ENCODE assay signal across 9 mouse cellular contexts in the genomic region with DNA sequence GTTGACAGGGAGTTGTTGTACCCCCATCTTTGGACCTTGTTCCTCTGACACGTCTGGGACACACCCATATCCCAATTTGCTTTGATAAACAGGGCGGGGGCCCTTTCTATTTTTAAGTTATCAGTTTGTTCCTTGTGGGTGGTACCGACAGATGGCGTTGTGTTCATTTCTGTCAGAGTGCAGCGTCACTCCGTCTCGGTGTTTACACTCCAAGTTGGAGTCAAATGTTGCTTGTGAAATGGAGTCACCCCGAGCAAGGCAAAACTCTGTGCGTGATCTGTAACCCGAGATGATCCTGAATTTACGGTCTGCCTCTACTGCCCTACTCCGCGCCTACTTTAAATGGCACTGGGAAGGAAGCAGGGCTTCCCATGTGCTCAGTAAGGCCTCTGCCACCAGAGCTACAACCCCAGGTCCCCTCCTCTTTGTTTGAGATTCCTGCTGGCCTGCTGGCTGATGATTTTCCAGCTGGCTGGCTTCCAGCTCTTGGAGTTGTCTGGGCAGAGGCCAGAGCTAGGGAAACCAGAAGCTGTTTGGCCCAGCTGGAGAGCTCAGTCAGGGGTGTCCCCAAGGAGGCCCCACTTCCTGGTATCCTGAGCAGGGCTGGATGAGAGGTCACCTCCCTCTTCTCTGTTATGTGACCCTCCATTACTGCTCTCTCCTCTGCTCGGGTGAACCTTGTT. TPM values are rescaled to one million over a fixed set of nuclear protein-coding genes. Genes with fewer than 3 reads are reported as not detected.
DNase-seq lines count a peak whose midpoint lies in the region; ATAC-seq and TF ChIP-seq lines count a peak whose summit lies in the region.
"Had no signal": no experiment of that assay in that cellular context is flagged by ENCODE, and none has a peak within 500 bp of the region (broad histone marks: within the 10 kb centered on the region; RNA-seq: fewer than 3 reads in every experiment).

No protein-coding gene starts in this region.

- H3K27ac ChIP-seq in heart, embryonic 16.5 days (ENCODE audit: low read length), result peak overlapping the region; percentile 91
- peak overlapping the region; percentile 90 for H3K27ac ChIP-seq in lung, embryonic 16.5 days (ENCODE audit: low read length)

- H3K4me3 ChIP-seq in G1E (ENCODE audit: low read depth, low read length), result peak overlapping the region; percentile 61; the same call in 1 of the 2 replicates
- H3K4me3 ChIP-seq in heart, embryonic 16.5 days (ENCODE audit: low read length), result peak overlapping the region; percentile 21; the same call in 1 of the 2 replicates
- peak overlapping the region; percentile 15; the same call in 1 of the 2 replicates for H3K4me3 ChIP-seq in lung, embryonic 16.5 days (ENCODE audit: low read length)

- peaks cover 57% of the 10 kb centered on the region for H3K4me1 ChIP-seq in G1E (ENCODE audit: insufficient read depth, low read depth, low read length)
- H3K4me1 ChIP-seq in heart, embryonic 16.5 days (ENCODE audit: control insufficient read depth, insufficient read depth, low read length), result peaks cover 13% of the 10 kb centered on the region
- H3K4me1 ChIP-seq in lung, embryonic 16.5 days (replicated peaks; ENCODE audit: control insufficient read depth, insufficient read depth, low read length), result peaks cover 16% of the 10 kb centered on the region

- no peaks in the 10 kb centered on the region for H3K36me3 ChIP-seq in G1E (replicated peaks)
- no peaks in the 10 kb centered on the region for H3K36me3 ChIP-seq in heart, embryonic 16.5 days (ENCODE audit: control insufficient read depth, insufficient read depth)
- no peaks in the 10 kb centered on the region for H3K36me3 ChIP-seq in lung, embryonic 16.5 days (ENCODE audit: control insufficient read depth, insufficient read depth, low read length)

- H3K9ac ChIP-seq in heart, embryonic 16.5 days (ENCODE audit: low read length), result peak overlapping the region; percentile 37; the same call in 1 of the 2 replicates
- H3K9ac ChIP-seq in lung, embryonic 16.5 days (ENCODE audit: low read length), result peak overlapping the region; percentile 34

- peak; percentile 60 for DNase-seq in G1E (ENCODE audit: low spot score)
- DNase-seq in adrenal gland, postnatal 25 days, result peak; percentile 92
- peak; percentile 75 for DNase-seq in fibroblast of lung, adult 2 months (ENCODE audit: low read depth)
- peak; percentile 96 to 98 for DNase-seq in kidney, postnatal 25 days
- peak; percentile 89 for DNase-seq in ovary, postnatal 36 days (ENCODE audit: low spot score)
- DNase-seq in natural killer cell, adult 2 months (ENCODE audit: low spot score in 2 of 2), result no peak

- peak overlapping the region; percentile 51 for H3K4me2 ChIP-seq in heart, embryonic 16.5 days (ENCODE audit: low read depth, low read length)
- H3K4me2 ChIP-seq in lung, embryonic 16.5 days (ENCODE audit: low read depth, low read length), result peak overlapping the region; percentile 46

- H3K27me3 ChIP-seq in G1E (ENCODE audit: insufficient read depth, low read length), result peaks cover 5% of the 10 kb centered on the region; the same call in 1 of the 2 replicates
- no peaks in the 10 kb centered on the region for H3K27me3 ChIP-seq in heart, embryonic 16.5 days (ENCODE audit: control insufficient read depth, insufficient read depth, low read length)
- H3K27me3 ChIP-seq in lung, embryonic 16.5 days (ENCODE audit: control insufficient read depth, insufficient read depth, low read depth, low read length), result no peaks in the 10 kb centered on the region

- peak; percentile 26; the same call in 1 of the 2 replicates for TF ChIP-seq CTCF in G1E (IDR thresholded peaks at IDR 0.05; ENCODE audit: low read depth, low read length)

- H3K9me3 ChIP-seq in G1E (replicated peaks), result no peaks in the 10 kb centered on the region
- no peaks in the 10 kb centered on the region for H3K9me3 ChIP-seq in heart, embryonic 16.5 days (replicated peaks; ENCODE audit: control insufficient read depth, low read length)
- H3K9me3 ChIP-seq in lung, embryonic 16.5 days (ENCODE audit: control insufficient read depth, low read length), result no peaks in the 10 kb centered on the region

- WGBS in heart, embryonic 16.5 days, result 7% methylated on average over 14 of the region's 14 CpGs
- WGBS in lung, embryonic 16.5 days, result 1% methylated on average over 14 of the region's 14 CpGs

- ATAC-seq in G1E (ENCODE audit: extremely low read depth, insufficient number of reproducible peaks, low FRiP score, poor library complexity, severe bottlenecking), result peak; percentile 55
- peak; percentile 89 for ATAC-seq in heart, embryonic 16.5 days (replicated peaks; ENCODE audit: extremely low read depth, insufficient read depth, low FRiP score)
- ATAC-seq in lung, embryonic 16.5 days (ENCODE audit: low read depth), result peak; percentile 94

RNA-seq across cellular contexts. Expression of gene Pxt1, which starts 13.1 kb away (rescaled TPM):
- 0.73 TPM in 1 of 2 replicates, not detected in the other for total RNA-seq in G1E (2014; fragmentation: Nextera tagmentation)
- not detected in 2 replicates for total RNA-seq in G1E (2017)
- 0.23 and 0.29 TPM in 2 replicates for polyA plus RNA-seq in G1E (2012)
- not detected in 2 replicates for total RNA-seq in adrenal gland, postnatal 25 days (2021)
- 0.24 TPM in 1 of 2 replicates, not detected in the other for polyA plus RNA-seq in heart, embryonic 16.5 days (2015; fragmentation: Nextera tagmentation; extraction: Ambion mirVana)
- polyA plus RNA-seq in lung, embryonic 16.5 days (2015; fragmentation: Nextera tagmentation; extraction: Ambion mirVana), result 0.15 TPM in 1 of 2 replicates, not detected in the other
- total RNA-seq: left cerebral cortex, adult 18-20 months had no signal

RNA-seq across cellular contexts. Expression of gene 4930539E08Rik, which starts 15.4 kb away (rescaled TPM):
- total RNA-seq in G1E (2014; fragmentation: Nextera tagmentation) (not detected in 2 replicates), G1E (2017) (0.11 and 0.12 TPM in 2 replicates)
- not detected in 2 replicates for polyA plus RNA-seq in G1E (2012)
- not detected in 2 replicates for total RNA-seq in adrenal gland, postnatal 25 days (2021)
- polyA plus RNA-seq in heart, embryonic 16.5 days (2015; fragmentation: Nextera tagmentation; extraction: Ambion mirVana), result 0.40 and 0.43 TPM in 2 replicates
- 0.08 and 0.40 TPM in 2 replicates for polyA plus RNA-seq in lung, embryonic 16.5 days (2015; fragmentation: Nextera tagmentation; extraction: Ambion mirVana)

RNA-seq across cellular contexts. Expression of gene Kctd20, which starts 21.2 kb away (rescaled TPM):
- 47.3 and 66.3 TPM in 2 replicates for total RNA-seq in G1E (2014; fragmentation: Nextera tagmentation)
- 42.7 and 51.0 TPM in 2 replicates for total RNA-seq in G1E (2017)
- polyA plus RNA-seq in G1E (2012), result 91.6 and 123 TPM in 2 replicates
- 47.8 and 69.8 TPM in 2 replicates for total RNA-seq in adrenal gland, postnatal 25 days (2021)
- 56.8 and 59.2 TPM in 2 replicates for polyA plus RNA-seq in heart, embryonic 16.5 days (2015; fragmentation: Nextera tagmentation; extraction: Ambion mirVana)
- 76.4 and 83.2 TPM in 2 replicates for polyA plus RNA-seq in lung, embryonic 16.5 days (2015; fragmentation: Nextera tagmentation; extraction: Ambion mirVana)

Comparison
In these comparisons a context has a peak if more than half of its experiments do, and no peak if none do; other contexts are left out.
1. DNase-seq: peak in G1E (single experiment), adrenal gland, postnatal 25 days (single experiment), fibroblast of lung, adult 2 months (single experiment), kidney, postnatal 25 days (2 of 2) and ovary, postnatal 36 days (single experiment); none in natural killer cell, adult 2 months (0 of 2).
2. Peak in every context shown above with its lines, with median percentiles within 50 percentile points of each other: ATAC-seq and H3K4me3 ChIP-seq.